Mouse (Mus musculus) limb, embryonic 10.5 days (tissue): Measurements from ENCODE around the gene Klhdc7a. TPM values are rescaled to one million over a fixed set of nuclear protein-coding genes. Genes with fewer than 3 reads are reported as not detected.

Experiments used
- DNase-seq: peaks from one replicate; pipeline ENCODE4 v3.0.0-alpha.2; 2017; ENCODE audit warnings: low spot score
- H3K27ac ChIP-seq: fragments of 300-500 bp; sonication (generic); 2 replicates; pipeline ENCODE4 v1.5.1; 2016; ENCODE audit warnings: mild to moderate bottlenecking
- H3K27me3 ChIP-seq: fragments of 300-500 bp; sonication (generic); 2 replicates; pipeline ENCODE4 v1.6.1; 2016; ENCODE audit warnings: low read depth, mild to moderate bottlenecking; ENCODE audit not compliant: poor library complexity, severe bottlenecking
- H3K36me3 ChIP-seq: fragments of 300-500 bp; sonication (generic); 2 replicates; pipeline ENCODE4 v1.6.1; 2016; ENCODE audit warnings: mild to moderate bottlenecking, moderate library complexity
- H3K4me1 ChIP-seq: fragments of 300-500 bp; sonication (generic); 2 replicates; pipeline ENCODE4 v1.6.1; 2016
- H3K4me3 ChIP-seq: fragments of 300-500 bp; sonication (generic); 2 replicates; pipeline ENCODE4 v1.5.1; 2016; ENCODE audit warnings: mild to moderate bottlenecking, moderate library complexity
- H3K9me3 ChIP-seq: fragments of 300-500 bp; sonication (generic); replicated peaks from 2 replicates; pipeline ENCODE4 v1.6.1; 2016; ENCODE audit warnings: mild to moderate bottlenecking
- WGBS: fragments of 180-500 bp; shearing (Covaris S2); methylation state at CpG from one replicate; pipeline ENCODE4 v1.1.7; 2016; 5-methylcytosine and 5-hydroxymethylcytosine counted together
- polyA plus RNA-seq: library from polyadenylated mRNA; unstranded; fragments of >200 nt; fragmentation: Nextera tagmentation; extraction: Ambion mirVana; gene quantifications from 2 replicates; pipeline ENCODE4 v1.2.1, GENCODE M21; 2016

The Klhdc7a gene
- polyA plus RNA-seq, result 0.11 and 0.19 TPM in 2 replicates

- Histone ChIP-seq H3K4me3 (no peak within 1 kb of the TSS), H3K9me3 (no peaks in the 10 kb centered on the region), H3K4me1 (peaks cover 20% of the 10 kb centered on the region), H3K27ac (peak within 1 kb of the TSS; percentile 26; the same call in 1 of the 2 replicates), H3K36me3 (no peaks in the 10 kb centered on the region), H3K27me3 (peaks cover 24% of the 10 kb centered on the region)
- DNase-seq, result no peak
- WGBS, result 52% methylated on average over 4 of the region's 4 CpGs
These were observed at the start of gene Klhdc7a for GRCm38 (mm10) chr4:139967922-139968321. Klhdc7a (minus strand) TSS chr4:139968026.

GRCm38 (mm10) chr4:140015916-140016315 lies 48.1 kb upstream of the Klhdc7a start:
- H3K27ac ChIP-seq, result no peak overlapping the region
- no peak for DNase-seq
- WGBS, result 58% methylated on average over 7 of the region's 7 CpGs
- no peak overlapping the region for H3K4me3 ChIP-seq
- H3K4me1 ChIP-seq, result peaks cover 7% of the 10 kb centered on the region; the same call in 1 of the 2 replicates
- H3K9me3 ChIP-seq, result no peaks in the 10 kb centered on the region
- 0 out of 2 replicates have a peak, but pooled peaks cover 4% of the 10 kb centered on the region for H3K27me3 ChIP-seq
- no peaks in the 10 kb centered on the region for H3K36me3 ChIP-seq

GRCm38 (mm10) chr4:140010728-140011470 lies 43.1 kb upstream of the Klhdc7a start:
- Histone ChIP-seq H3K4me1 (peaks cover 11% of the 10 kb centered on the region; the same call in 1 of the 2 replicates), H3K27me3 (peaks cover 11% of the 10 kb centered on the region; the same call in 1 of the 2 replicates), H3K36me3 (no peaks in the 10 kb centered on the region), H3K9me3 (no peaks in the 10 kb centered on the region), H3K27ac (no peak overlapping the region), H3K4me3 (no peak overlapping the region)
- no peak for DNase-seq
- WGBS, result 77% methylated on average over 11 of the region's 11 CpGs

- Histone ChIP-seq H3K36me3 (no peaks in the 10 kb centered on the region), H3K27me3 (peaks cover 63% of the 10 kb centered on the region), H3K9me3 (no peaks in the 10 kb centered on the region), H3K4me3 (peak overlapping the region; percentile 42), H3K4me1 (peaks cover 26% of the 10 kb centered on the region), H3K27ac (no peak overlapping the region)
- WGBS, result 20% methylated on average over 5 of the region's 5 CpGs
- DNase-seq, result no peak
These were observed 37.1 kb upstream of the Klhdc7a start for GRCm38 (mm10) chr4:140004932-140005331.

DNA sequence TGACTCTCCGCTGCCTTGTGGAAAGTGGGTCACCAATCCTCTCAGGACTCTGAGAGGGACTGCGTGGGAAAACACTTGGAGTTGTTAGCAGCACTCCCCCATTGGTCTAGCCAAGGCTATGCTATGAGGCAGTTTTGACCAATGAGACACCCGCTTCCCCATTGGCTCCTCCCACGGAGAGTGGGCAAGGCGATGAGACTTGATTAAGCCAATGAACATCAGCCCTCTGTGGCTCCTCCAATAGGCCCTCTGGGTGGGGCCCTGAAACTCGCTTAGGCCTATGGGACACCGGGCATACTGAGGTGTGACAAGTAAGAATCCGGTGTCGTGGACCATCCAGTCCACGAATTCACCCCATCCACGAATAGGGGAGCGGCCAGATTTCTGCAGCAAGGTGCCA lies 36.3 kb upstream of the Klhdc7a start:
- 12% methylated on average over 12 of the region's 12 CpGs for WGBS
- DNase-seq, result peak; percentile 40
- no peaks in the 10 kb centered on the region for H3K9me3 ChIP-seq
- peaks cover 63% of the 10 kb centered on the region for H3K27me3 ChIP-seq
- no peaks in the 10 kb centered on the region for H3K36me3 ChIP-seq
- no peak overlapping the region for H3K27ac ChIP-seq
- H3K4me1 ChIP-seq, result peaks cover 26% of the 10 kb centered on the region
- peak overlapping the region; percentile 42 for H3K4me3 ChIP-seq

GRCm38 (mm10) chr4:140002069-140002468 lies 34.2 kb upstream of the Klhdc7a start:
- H3K9me3 ChIP-seq, result no peaks in the 10 kb centered on the region
- DNase-seq, result no peak
- no peak overlapping the region for H3K27ac ChIP-seq
- H3K4me3 ChIP-seq, result no peak overlapping the region
- H3K4me1 ChIP-seq, result peaks cover 26% of the 10 kb centered on the region
- WGBS, result 13% methylated on average over 12 of the region's 12 CpGs
- H3K36me3 ChIP-seq, result no peaks in the 10 kb centered on the region
- peaks cover 63% of the 10 kb centered on the region for H3K27me3 ChIP-seq

DNA sequence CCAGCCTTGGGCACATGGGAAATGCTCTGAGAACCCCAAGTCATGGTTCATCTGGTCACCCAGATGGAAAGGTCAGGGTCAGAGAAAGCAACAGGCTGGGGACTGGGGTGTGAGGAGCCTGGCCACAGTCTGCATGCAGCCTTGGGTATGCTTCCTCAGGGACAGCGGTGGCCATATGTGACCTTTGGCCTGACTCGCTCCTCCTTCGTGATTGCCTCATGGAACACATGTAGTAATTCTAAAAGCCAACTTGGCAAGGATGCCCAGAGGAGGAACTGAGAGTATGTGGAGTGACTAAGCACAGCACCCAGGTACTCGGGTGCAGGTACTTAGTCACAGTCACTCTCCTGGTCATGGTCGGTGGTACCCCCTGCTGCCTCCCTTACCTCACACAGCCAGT lies 33.1 kb upstream of the Klhdc7a start:
- no peaks in the 10 kb centered on the region for H3K36me3 ChIP-seq
- peaks cover 17% of the 10 kb centered on the region for H3K4me1 ChIP-seq
- no peak overlapping the region for H3K4me3 ChIP-seq
- H3K27ac ChIP-seq, result no peak overlapping the region
- peaks cover 55% of the 10 kb centered on the region for H3K27me3 ChIP-seq
- DNase-seq, result no peak
- WGBS, result 64% methylated on average over 5 of the region's 5 CpGs
- no peaks in the 10 kb centered on the region for H3K9me3 ChIP-seq

DNA sequence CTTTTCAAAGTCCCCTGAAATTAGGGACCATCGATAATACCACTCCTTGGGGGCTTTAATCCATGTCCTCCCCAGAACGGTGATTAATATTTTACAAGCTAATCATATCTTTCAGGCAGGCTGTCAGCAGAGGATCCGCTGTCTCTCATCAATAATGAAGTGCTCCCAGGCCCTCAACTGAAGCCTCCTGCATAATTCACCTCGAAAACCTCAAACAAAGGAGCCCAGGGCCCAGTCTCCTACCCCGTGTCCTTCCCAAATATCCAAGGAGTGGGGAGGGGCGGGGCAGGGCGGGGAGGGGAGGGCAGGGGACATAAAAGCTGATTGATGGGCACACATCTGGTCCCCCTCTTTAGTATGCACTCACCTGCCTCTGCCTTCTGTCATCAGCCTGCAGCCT lies 31.2 kb upstream of the Klhdc7a start:
- 71% methylated on average over 7 of the region's 7 CpGs for WGBS
- Histone ChIP-seq H3K4me3 (no peak overlapping the region), H3K27ac (no peak overlapping the region), H3K9me3 (no peaks in the 10 kb centered on the region), H3K4me1 (peaks cover 7% of the 10 kb centered on the region), H3K36me3 (no peaks in the 10 kb centered on the region), H3K27me3 (peaks cover 37% of the 10 kb centered on the region)
- DNase-seq, result no peak

- DNase-seq, result no peak
- H3K27ac ChIP-seq, result no peak overlapping the region
- peaks cover 8% of the 10 kb centered on the region for H3K4me1 ChIP-seq
- no peak overlapping the region for H3K4me3 ChIP-seq
- H3K36me3 ChIP-seq, result no peaks in the 10 kb centered on the region
- H3K27me3 ChIP-seq, result peaks cover 3% of the 10 kb centered on the region; the same call in 1 of the 2 replicates
- H3K9me3 ChIP-seq, result no peaks in the 10 kb centered on the region
- 63% methylated on average over 8 of the region's 8 CpGs for WGBS
These were observed 27.8 kb upstream of the Klhdc7a start for GRCm38 (mm10) chr4:139995659-139996058.

GRCm38 (mm10) chr4:139993111-139993755 lies 25.4 kb upstream of the Klhdc7a start:
- Histone ChIP-seq H3K9me3 (no peaks in the 10 kb centered on the region), H3K4me3 (peak overlapping the region; percentile 21), H3K4me1 (peaks cover 8% of the 10 kb centered on the region), H3K27ac (0 out of 2 replicates have a peak overlapping the region, but pooled peaks have one; percentile 36), H3K27me3 (no peaks in the 10 kb centered on the region), H3K36me3 (no peaks in the 10 kb centered on the region)
- no peak for DNase-seq
- WGBS, result 14% methylated on average over 16 of the region's 16 CpGs

- Histone ChIP-seq H3K27me3 (peaks cover 18% of the 10 kb centered on the region), H3K27ac (no peak overlapping the region), H3K4me3 (no peak overlapping the region), H3K4me1 (peaks cover 6% of the 10 kb centered on the region), H3K9me3 (no peaks in the 10 kb centered on the region), H3K36me3 (no peaks in the 10 kb centered on the region)
- DNase-seq, result no peak
- WGBS, result 37% methylated on average over 7 of the region's 7 CpGs
These were observed 19.1 kb upstream of the Klhdc7a start for GRCm38 (mm10) chr4:139986913-139987312.

- H3K27me3 ChIP-seq, result peaks cover 11% of the 10 kb centered on the region; the same call in 1 of the 2 replicates
- peaks cover 27% of the 10 kb centered on the region for H3K4me1 ChIP-seq
- DNase-seq, result no peak
- 50% methylated on average over 5 of the region's 5 CpGs for WGBS
- H3K27ac ChIP-seq, result no peak overlapping the region
- H3K4me3 ChIP-seq, result no peak overlapping the region
- H3K36me3 ChIP-seq, result no peaks in the 10 kb centered on the region
- H3K9me3 ChIP-seq, result no peaks in the 10 kb centered on the region
These were observed 10.9 kb upstream of the Klhdc7a start for GRCm38 (mm10) chr4:139978716-139979115.

DNA sequence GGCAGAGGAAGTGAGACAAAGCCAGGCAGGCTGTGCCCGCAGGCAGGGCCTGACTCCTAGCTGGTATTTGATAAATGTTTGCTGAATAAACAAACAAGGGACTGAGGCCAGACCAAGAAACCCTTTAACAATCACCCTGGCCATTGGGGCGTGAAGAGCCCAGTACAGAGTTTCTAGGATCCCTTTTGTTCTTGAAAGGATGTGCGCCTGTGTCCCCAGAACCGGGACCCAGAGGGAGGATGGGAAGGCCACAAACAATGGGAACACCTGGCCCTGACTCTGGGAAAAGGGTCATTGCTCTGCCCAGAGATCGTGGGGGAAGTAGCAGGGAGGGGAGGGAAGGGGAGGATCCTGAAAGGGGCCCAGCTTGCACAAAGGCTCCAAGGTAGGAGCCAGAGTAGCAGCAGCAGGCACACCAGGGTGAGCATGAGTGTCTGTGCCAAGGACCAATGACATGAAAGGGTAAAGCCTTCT lies 9.5 kb upstream of the Klhdc7a start:
- Histone ChIP-seq H3K4me1 (peaks cover 26% of the 10 kb centered on the region), H3K27ac (peak overlapping the region; percentile 5; the same call in 1 of the 2 replicates), H3K4me3 (no peak overlapping the region), H3K9me3 (no peaks in the 10 kb centered on the region), H3K27me3 (peaks cover 11% of the 10 kb centered on the region; the same call in 1 of the 2 replicates), H3K36me3 (no peaks in the 10 kb centered on the region)
- 25% methylated on average over 5 of the region's 5 CpGs for WGBS
- DNase-seq, result no peak
